Mouse (Mus musculus): ENCODE measurements around the gene Aqp9.

DNA sequence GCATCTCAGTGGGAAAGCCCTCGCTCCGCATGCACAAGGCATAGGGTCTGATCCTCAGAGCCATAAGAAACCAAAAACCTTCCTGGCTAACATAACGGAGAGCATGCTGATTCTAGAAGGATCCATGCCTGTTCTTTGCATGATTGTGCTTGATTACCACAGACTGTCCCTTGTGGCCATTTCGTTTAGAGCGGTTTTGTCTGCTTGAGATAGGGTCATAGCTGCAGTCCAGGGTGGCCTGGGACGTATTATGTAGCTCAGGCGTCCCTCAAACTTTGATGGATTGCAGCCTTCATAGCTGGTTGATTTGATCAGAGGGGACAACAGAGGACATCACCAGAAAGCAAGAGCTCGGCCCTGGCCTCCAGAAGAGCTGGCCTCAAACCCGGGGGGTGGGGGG is 47.6 kb downstream of the Aqp9 start:
- TF ChIP-seq CTCF (IDR thresholded peaks at IDR 0.05; ENCODE audit: borderline replicate concordance, control insufficient read depth, extremely low read depth, insufficient read depth, low read length, poor library complexity) (no peak), POLR2A (IDR thresholded peaks at IDR 0.05; ENCODE audit: control insufficient read depth, extremely low read depth, insufficient read depth, low read length, poor library complexity) (no peak)

Data from thymus, adult 2 months (tissue).